Mouse (Mus musculus) adrenal gland, adult 10 weeks (tissue): Measurements from ENCODE around the gene Tmem185b. TPM values are rescaled to one million over a fixed set of nuclear protein-coding genes. Genes with fewer than 3 reads are reported as not detected.

Experiments used
- polyA plus RNA-seq: library from polyadenylated mRNA; stranded (reverse); fragments of 350-450 nt; fragmentation: Illumina TruSeq; extraction: RNeasy Lipid Tissue Mini Kit (QIAGEN cat#74804); gene quantifications from one replicate; pipeline ENCODE4 v1.2.3, GENCODE M21; 2014; ENCODE audit warnings: low read depth, low replicate concordance

Gene Tmem185b
- 27.3 TPM for polyA plus RNA-seq

DNA sequence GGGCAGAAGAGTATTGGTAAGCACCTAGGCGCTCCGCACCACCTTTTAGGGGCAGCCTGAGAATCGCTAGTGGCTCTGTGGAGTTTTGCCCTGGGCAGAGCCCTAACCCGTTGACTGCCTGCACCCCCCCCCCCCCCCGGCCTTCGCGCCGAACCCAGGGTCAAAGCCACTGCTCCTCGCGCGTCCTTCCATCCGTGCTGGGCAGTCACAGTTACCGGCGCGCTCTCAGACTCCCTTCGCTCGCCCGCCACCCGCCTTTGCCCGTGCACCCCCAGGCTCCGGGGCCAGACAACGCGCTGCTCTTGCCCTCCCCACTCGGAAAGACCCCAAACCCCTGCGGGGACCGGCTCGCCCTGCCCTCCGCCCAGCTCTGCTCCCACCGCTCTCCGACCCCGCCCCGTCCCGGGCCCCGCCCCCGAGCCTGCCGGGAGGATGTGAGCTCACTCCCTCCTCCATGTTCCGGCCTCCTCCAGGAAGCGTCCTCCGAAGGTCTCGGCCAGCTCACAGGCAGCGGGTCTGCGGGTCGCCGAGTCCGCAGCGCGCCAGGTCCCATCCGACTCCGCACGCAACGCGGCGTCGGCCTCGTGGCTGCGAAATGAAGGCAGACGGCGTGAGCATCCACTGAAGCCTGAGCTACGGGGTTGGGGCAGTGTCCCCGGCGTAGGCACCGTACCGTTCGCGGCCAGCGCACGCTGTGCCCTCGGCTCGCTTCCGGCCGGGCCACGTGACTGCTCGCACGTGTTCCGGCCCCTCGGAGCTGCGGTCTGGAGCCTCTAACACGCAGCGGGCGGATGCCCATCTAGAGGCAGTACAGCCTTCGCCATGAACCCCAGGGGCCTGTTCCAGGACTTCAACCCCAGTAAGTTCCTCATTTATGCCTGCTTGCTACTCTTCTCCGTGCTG, at the start of gene Tmem185b:
Gene Tmem185b (plus strand): TSS at position 472 of the 903 bp plus-strand sequence.

DNA sequence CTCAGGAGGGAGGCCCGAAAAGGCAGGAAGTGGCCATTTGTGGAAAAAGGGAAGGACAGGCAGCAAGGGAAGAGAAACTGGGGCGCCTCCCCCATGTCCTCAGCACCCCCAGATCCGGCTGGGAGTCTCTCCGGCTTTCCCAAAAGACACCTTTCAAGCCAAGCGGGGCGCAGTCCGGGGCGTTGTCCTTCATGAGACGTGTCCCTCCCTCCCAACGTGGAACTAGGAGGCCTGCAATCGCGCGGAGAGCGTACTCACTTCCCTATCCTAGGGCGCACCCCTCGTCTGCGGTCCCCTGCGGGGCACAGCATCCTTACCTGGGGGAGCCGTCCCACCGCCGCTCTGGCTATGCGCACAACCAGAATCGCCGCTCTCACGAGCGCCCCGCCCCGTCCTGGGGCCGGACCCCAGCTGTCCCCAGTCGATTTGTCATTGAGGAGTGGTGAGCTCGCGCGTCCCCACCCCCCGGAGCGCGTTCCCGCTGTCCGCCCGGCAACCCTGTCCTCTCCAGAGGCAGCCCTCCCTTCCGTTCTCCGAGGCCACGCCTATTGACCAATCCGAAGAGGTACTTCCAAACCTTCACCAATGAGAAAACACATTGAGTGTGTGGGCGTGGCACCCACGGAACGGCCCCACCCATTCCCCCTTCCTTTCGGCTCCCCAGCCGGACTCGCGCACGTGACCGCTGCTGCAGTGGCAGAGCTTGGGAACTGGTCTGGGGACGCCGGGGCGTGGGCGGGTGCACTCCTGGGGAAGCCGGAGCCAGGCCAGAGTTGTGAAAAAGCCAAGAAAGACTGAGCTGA, 21.5 kb upstream of the Tmem185b start, which contains the start of gene Ralb:
Gene Ralb (minus strand): TSS at position 535 of the 803 bp plus-strand sequence.

Other genes starting within 250 kb of the Tmem185b start
- gene Inhbb, start 103.9 kb upstream of the Tmem185b start, polyA plus RNA-seq = 2.1 TPM
- gene Ralb, start 21.4 kb upstream of the Tmem185b start, polyA plus RNA-seq = 25.5 TPM
- 16.7 TPM for gene Epb41l5, start 122.8 kb downstream of the Tmem185b start, polyA plus RNA-seq